Mouse (Mus musculus) adrenal gland (tissue): ENCODE results near the gene D330045A20Rik.
"Not testable (repeated sequence)": the region's sequence is repeated elsewhere in the genome, so short reads cannot be mapped to it uniquely, and the experiment has no call there.

Experiments used
- intact Hi-C: fragments of 180-260 bp; cut with DNase I; formaldehyde crosslinking; loops from one replicate; pipeline ENCODE4 v1.15.1; 2025

The D330045A20Rik gene

DNA sequence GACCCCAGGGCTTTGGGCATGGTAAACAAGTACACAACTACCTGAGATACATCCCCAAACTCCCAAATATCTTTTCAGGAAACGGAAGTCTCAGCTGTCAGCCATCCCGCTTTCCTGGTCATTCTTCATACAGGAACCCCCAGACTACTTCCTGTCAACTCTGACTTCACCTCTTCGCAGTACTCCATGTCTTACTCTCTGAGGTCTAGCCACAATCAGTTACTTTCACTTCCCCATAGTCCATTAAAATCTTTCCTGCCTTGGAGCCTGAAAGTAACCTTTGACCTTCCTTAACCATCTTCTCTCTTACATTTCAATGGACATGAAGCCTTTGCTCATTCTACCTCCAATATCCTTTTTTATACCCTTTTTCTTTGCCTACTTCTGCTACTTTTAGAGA, 89.9 kb downstream of the D330045A20Rik start:
- intact Hi-C loops = no loop called here

DNA sequence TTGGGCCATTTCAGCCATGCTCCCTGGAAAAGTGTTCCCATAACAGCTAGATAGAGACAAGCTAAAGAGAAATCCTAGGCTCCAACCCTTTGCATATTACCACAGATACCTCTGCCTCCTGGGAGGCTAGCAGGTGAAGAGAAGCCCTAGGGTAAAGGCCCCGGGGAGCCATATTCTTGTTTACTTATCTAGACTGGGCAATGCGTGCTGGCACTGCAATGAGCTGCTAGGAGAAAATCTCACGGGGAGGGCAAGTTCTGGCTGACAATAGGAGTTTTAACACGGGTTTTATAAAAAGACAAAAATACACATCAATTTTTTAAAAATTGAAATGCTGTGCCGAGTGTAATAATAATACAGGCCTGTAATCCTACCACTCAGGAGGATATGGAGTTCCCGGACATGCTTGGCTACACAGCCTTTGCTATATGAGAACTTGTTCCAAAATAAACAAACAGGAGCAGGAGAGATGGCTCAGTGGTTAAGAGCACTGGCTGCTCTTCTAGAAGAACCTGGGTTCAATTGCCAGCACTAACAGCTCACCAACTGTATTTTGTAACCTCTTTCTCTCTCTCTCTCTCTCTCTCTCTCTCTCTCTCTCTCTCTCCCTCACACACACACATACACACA, 98.6 kb downstream of the D330045A20Rik start:
- intact Hi-C loops = no loop called here

DNA sequence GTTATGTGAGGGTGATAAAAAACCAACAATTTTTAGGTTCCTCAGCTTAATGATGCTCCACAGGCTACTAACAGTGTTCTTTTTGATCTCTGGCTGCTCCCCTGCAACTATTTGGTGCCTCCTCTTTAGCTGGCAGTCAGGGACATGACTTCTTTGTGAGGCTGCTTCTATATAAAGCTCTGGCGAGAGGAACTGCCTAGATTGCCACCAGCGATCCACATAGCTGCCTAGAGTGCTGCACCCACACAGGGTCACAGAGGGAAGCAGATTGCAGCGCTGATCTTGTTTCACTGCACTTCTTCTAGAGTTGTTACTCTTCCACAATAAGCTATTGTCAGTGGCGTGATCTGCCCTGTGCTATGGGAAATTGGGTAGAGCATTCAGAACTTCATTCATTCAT, 103.4 kb downstream of the D330045A20Rik start:
- intact Hi-C loops = no loop called here

DNA sequence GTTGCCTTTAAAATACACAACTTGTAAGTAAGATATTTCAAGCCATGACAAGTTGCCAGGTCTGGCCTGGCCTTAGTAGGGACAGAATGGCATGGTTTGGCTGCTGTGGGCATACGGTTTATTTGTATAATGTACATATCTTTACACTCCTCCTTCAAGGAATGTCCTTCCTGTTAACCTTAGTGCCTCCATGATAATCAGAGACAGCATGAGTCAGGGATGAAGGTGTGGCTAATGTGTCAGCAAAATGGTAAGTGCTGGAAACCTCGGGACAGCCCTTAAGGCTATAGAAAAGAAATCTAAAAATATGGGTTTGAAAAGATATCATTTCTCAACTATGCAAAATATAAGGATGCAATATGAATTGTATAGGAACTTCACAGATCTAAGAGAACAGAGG, 106.5 kb downstream of the D330045A20Rik start:
- intact Hi-C loops = not testable (repeated sequence)

DNA sequence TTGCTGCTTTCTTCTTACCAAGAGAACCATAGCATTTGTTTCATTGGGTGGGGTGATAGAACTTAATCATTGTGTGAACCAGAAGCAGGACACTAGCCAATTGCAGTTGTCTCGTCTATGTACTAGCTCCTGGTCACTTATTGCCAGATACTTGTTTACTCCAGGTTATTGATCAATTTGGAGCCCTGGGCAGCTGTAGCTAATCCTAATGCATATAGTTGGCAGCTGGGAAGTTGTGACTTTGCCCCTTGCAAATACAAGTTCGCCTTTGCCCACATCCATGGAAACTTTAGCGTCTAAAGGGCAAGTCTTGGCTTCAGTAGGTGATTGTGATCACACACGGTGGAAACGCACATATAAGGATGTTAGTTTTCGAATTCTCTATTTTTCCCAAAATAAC, 116.2 kb downstream of the D330045A20Rik start:
- intact Hi-C loops = no loop called here
